Comparison of ENCODE assay signal across 8 mouse cellular contexts in the genomic region with DNA sequence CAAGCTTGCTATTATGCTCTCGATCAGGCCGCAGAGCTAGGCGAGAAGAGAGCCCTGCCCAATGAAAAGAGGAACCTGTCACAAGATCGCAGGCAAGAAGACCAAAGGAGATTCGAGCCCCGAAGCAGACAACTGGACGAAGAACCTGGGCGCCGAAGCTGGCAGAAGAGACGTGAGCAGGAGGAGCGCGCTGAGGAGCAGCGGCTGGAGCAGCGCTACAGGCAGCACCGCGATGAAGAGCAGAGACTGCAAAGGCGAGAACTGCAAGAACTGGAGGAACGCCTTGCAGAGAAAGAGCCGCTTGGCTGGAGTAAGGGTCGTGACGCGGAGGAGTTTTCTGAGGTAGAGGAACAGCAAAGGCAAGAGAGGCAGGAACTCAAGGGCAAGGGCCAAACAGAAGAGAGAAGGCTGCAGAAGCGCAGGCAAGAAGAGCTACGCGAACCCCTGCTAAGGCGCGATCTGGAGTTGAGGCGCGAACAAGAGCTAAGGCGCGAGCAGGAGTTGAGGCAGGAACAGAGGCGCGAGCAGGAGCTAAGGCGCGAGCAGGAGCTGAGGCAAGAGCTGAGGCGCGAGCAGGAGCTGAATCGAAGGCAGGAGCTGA. TPM values are rescaled to one million over a fixed set of nuclear protein-coding genes. Genes with fewer than 3 reads are reported as not detected.
DNase-seq lines count a peak whose midpoint lies in the region; ATAC-seq and TF ChIP-seq lines count a peak whose summit lies in the region.

No protein-coding gene starts in this region.

- no peak overlapping the region for H3K27ac ChIP-seq in embryonic fibroblast, embryonic 13.5 days (ENCODE audit: insufficient read depth, low read length)
- H3K27ac ChIP-seq in hindbrain, embryonic 11.5 days (ENCODE audit: low read depth, low read length), result no peak overlapping the region

- WGBS in hindbrain, embryonic 11.5 days, result under 1% methylated on average over 38 of the region's 38 CpGs

- no peaks in the 10 kb centered on the region for H3K9me3 ChIP-seq in hindbrain, embryonic 11.5 days (ENCODE audit: control insufficient read depth, low read length)

- DNase-seq in thymus, postnatal 14 days, result peak; percentile 4
- no peak for DNase-seq in thymus, adult 18-20 months
- DNase-seq in hindbrain, embryonic 11.5 days (ENCODE audit: low spot score), result peak; percentile 70
- DNase-seq in left cerebral cortex, adult 8-10 months (ENCODE audit: low spot score in 2 of 2), result peak; percentile 6 to 25
- peak; percentile 37 to 45 for DNase-seq in lung, postnatal 4 days
- DNase-seq in right cerebral cortex, adult 18-20 months, result peak; percentile 32

- H3K27me3 ChIP-seq in hindbrain, embryonic 11.5 days (ENCODE audit: control insufficient read depth, insufficient read depth, low read length), result peaks cover 33% of the 10 kb centered on the region

- H3K4me2 ChIP-seq in hindbrain, embryonic 11.5 days (replicated peaks; ENCODE audit: low read depth, low read length), result peak overlapping the region; percentile 75

- no peaks in the 10 kb centered on the region for H3K4me1 ChIP-seq in embryonic fibroblast, embryonic 13.5 days (ENCODE audit: control insufficient read depth, insufficient read depth, low read length)
- 0 out of 2 replicates have a peak, but pooled peaks cover 4% of the 10 kb centered on the region for H3K4me1 ChIP-seq in hindbrain, embryonic 11.5 days (replicated peaks; ENCODE audit: control insufficient read depth, insufficient read depth, low read length)

- no peaks in the 10 kb centered on the region for H3K36me3 ChIP-seq in hindbrain, embryonic 11.5 days (ENCODE audit: control insufficient read depth, insufficient read depth, low read length)

- TF ChIP-seq POLR2A in embryonic fibroblast, embryonic 13.5 days (IDR thresholded peaks at IDR 0.05; ENCODE audit: low read depth, low read length), result no peak

- TF ChIP-seq CTCF in embryonic fibroblast, embryonic 13.5 days (IDR thresholded peaks at IDR 0.05; ENCODE audit: borderline replicate concordance, insufficient read depth, low read length), result no peak

- no peak overlapping the region for H3K9ac ChIP-seq in hindbrain, embryonic 11.5 days (ENCODE audit: low read depth, low read length)

- no peak for ATAC-seq in hindbrain, embryonic 11.5 days (ENCODE audit: low FRiP score)
- no peak for ATAC-seq in megakaryocyte-erythroid progenitor cell, adult 5-6 weeks (replicated peaks; ENCODE audit: low FRiP score, low TSS enrichment, poor library complexity, severe bottlenecking)

- H3K4me3 ChIP-seq in embryonic fibroblast, embryonic 13.5 days (ENCODE audit: insufficient read depth, low read length), result peak overlapping the region; percentile 50
- peak overlapping the region; percentile 54 for H3K4me3 ChIP-seq in hindbrain, embryonic 11.5 days (ENCODE audit: low read depth, low read length)

RNA-seq across cellular contexts. Expression of gene Tchh, which starts 1.5 kb away (rescaled TPM):
- polyA plus RNA-seq in embryonic fibroblast, embryonic 13.5 days (2011; ENCODE audit: insufficient read length, low read depth, missing spikeins), result 0.17 and 0.32 TPM in 2 replicates
- 0.86 and 1.3 TPM in 2 replicates for polyA plus RNA-seq in hindbrain, embryonic 11.5 days (2014; fragmentation: Nextera tagmentation; extraction: Ambion mirVana)
- 1 to 10 TPM; 2.2 to 3.1 (median 2.5) TPM for total RNA-seq in left cerebral cortex, adult 8-10 months (2022)
- total RNA-seq in megakaryocyte-erythroid progenitor cell, adult 5-6 weeks (2014; fragmentation: Nextera tagmentation), result not detected in 2 replicates
- not detected in 2 replicates for total RNA-seq in megakaryocyte-erythroid progenitor cell, adult 5-6 weeks (2017)

RNA-seq across cellular contexts. Expression of gene Tchhl1, which starts 25.0 kb away (rescaled TPM):
- polyA plus RNA-seq in embryonic fibroblast, embryonic 13.5 days (2011; ENCODE audit: insufficient read length, low read depth, missing spikeins), result not detected in 2 replicates
- polyA plus RNA-seq in hindbrain, embryonic 11.5 days (2014; fragmentation: Nextera tagmentation; extraction: Ambion mirVana), result not detected in 2 replicates
- total RNA-seq in left cerebral cortex, adult 8-10 months (2022), result not detected
- total RNA-seq in megakaryocyte-erythroid progenitor cell, adult 5-6 weeks (2014; fragmentation: Nextera tagmentation), result not detected in 2 replicates
- total RNA-seq in megakaryocyte-erythroid progenitor cell, adult 5-6 weeks (2017), result not detected in 2 replicates

RNA-seq across cellular contexts. Expression of gene Rptn, which starts 50.1 kb away (rescaled TPM):
- polyA plus RNA-seq in embryonic fibroblast, embryonic 13.5 days (2011; ENCODE audit: insufficient read length, low read depth, missing spikeins), result not detected in 2 replicates
- not detected in 2 replicates for polyA plus RNA-seq in hindbrain, embryonic 11.5 days (2014; fragmentation: Nextera tagmentation; extraction: Ambion mirVana)
- not detected for total RNA-seq in left cerebral cortex, adult 8-10 months (2022)
- total RNA-seq in megakaryocyte-erythroid progenitor cell, adult 5-6 weeks (2014; fragmentation: Nextera tagmentation), result not detected in 2 replicates
- not detected in 2 replicates for total RNA-seq in megakaryocyte-erythroid progenitor cell, adult 5-6 weeks (2017)

Comparison
In these comparisons a context has a peak if more than half of its experiments do, and no peak if none do; other contexts are left out.
1. DNase-seq: peak in thymus, postnatal 14 days (single experiment), hindbrain, embryonic 11.5 days (single experiment), left cerebral cortex, adult 8-10 months (2 of 2), lung, postnatal 4 days (2 of 2) and right cerebral cortex, adult 18-20 months (single experiment); none in thymus, adult 18-20 months (0 of 2).